Mouse (Mus musculus) hindbrain, embryonic 14.5 days (tissue): ENCODE results near the gene Lyg2. TPM values are rescaled to one million over a fixed set of nuclear protein-coding genes. Genes with fewer than 3 reads are reported as not detected.
A peak's percentile ranks its signal among the peaks of the same experiment; 100 is the strongest.

Source experiments
- ATAC-seq: fragments of 200-750 bp; cut with Nextera tagmentation; 2 replicates; pipeline ENCODE4 v1.8.0; 2017; ENCODE audit warnings: moderate number of reproducible peaks, mild to moderate bottlenecking, moderate TSS enrichment, moderate library complexity; ENCODE audit not compliant: low FRiP score
- DNase-seq: peaks from one replicate; pipeline ENCODE4 v3.0.0-alpha.2; 2015; ENCODE audit warnings: low spot score
- H3K27ac ChIP-seq: fragments of 300-500 bp; sonication (generic); 2 replicates; pipeline ENCODE4 v1.5.1; 2014; ENCODE audit warnings: mild to moderate bottlenecking, moderate library complexity
- H3K27me3 ChIP-seq: fragments of 300-500 bp; sonication (generic); 2 replicates; pipeline ENCODE4 v1.6.1; 2014; ENCODE audit warnings: mild to moderate bottlenecking, low read length, mixed read lengths; ENCODE audit not compliant: control insufficient read depth, insufficient read depth
- H3K36me3 ChIP-seq: fragments of 300-500 bp; sonication (generic); replicated peaks from 2 replicates; pipeline ENCODE4 v1.6.1; 2014; ENCODE audit not compliant: control insufficient read depth, insufficient read depth
- H3K4me1 ChIP-seq: fragments of 300-500 bp; sonication (generic); replicated peaks from 2 replicates; pipeline ENCODE4 v1.6.1; 2014; ENCODE audit warnings: antibody characterized with exemption, low read length, mixed read lengths; ENCODE audit not compliant: control insufficient read depth, insufficient read depth
- H3K4me2 ChIP-seq: fragments of 300-500 bp; sonication (generic); replicated peaks from 2 replicates; pipeline ENCODE4 v1.6.1; 2014; ENCODE audit warnings: mild to moderate bottlenecking, moderate library complexity
- H3K4me3 ChIP-seq: fragments of 300-500 bp; sonication (generic); replicated peaks from 2 replicates; pipeline ENCODE4 v1.5.1; 2014; ENCODE audit warnings: mild to moderate bottlenecking, low read length
- H3K9ac ChIP-seq: fragments of 300-500 bp; sonication (generic); 2 replicates; pipeline ENCODE4 v1.6.1; 2014
- H3K9me3 ChIP-seq: fragments of 300-500 bp; sonication (generic); 2 replicates; pipeline ENCODE4 v1.6.1; 2016; ENCODE audit warnings: low read length; ENCODE audit not compliant: control insufficient read depth
- WGBS: fragments of 180-500 bp; shearing (Covaris S2); extraction: QIAGEN DNeasy Blood & Tissue Kit; methylation state at CpG from one replicate; pipeline ENCODE4 v1.1.7; 2014; 5-methylcytosine and 5-hydroxymethylcytosine counted together
- polyA plus RNA-seq: library from polyadenylated mRNA; unstranded; fragments of >200 nt; fragmentation: Nextera tagmentation; extraction: Ambion mirVana; gene quantifications from 2 replicates; pipeline ENCODE4 v1.2.1, GENCODE M21; 2014

The Lyg2 gene
- polyA plus RNA-seq, result not detected in 2 replicates

GRCm38 (mm10) chr1:37916393-37916792 lies at the start of gene Lyg2:
Lyg2 (minus strand) TSS chr1:37916493.
- H3K4me3 ChIP-seq, result no peak within 1 kb of the TSS
- H3K27ac ChIP-seq, result no peak within 1 kb of the TSS
- H3K4me2 ChIP-seq, result no peak within 1 kb of the TSS
- ATAC-seq, result no peak
- DNase-seq, result no peak
- no peaks in the 10 kb centered on the region for H3K9me3 ChIP-seq
- H3K4me1 ChIP-seq, result no peaks in the 10 kb centered on the region
- no peaks in the 10 kb centered on the region for H3K27me3 ChIP-seq
- no peaks in the 10 kb centered on the region for H3K36me3 ChIP-seq
- no peak within 1 kb of the TSS for H3K9ac ChIP-seq
- 80% methylated on average over 5 of the region's 5 CpGs for WGBS

- no peak overlapping the region for H3K4me2 ChIP-seq
- no peaks in the 10 kb centered on the region for H3K27me3 ChIP-seq
- ATAC-seq (no peak), DNase-seq (no peak)
- 62% methylated on average over 10 of the region's 10 CpGs for WGBS
- no peak overlapping the region for H3K4me3 ChIP-seq
- H3K9ac ChIP-seq, result no peak overlapping the region
- H3K4me1 ChIP-seq, result no peaks in the 10 kb centered on the region
- H3K36me3 ChIP-seq, result no peaks in the 10 kb centered on the region
- H3K27ac ChIP-seq, result no peak overlapping the region
- H3K9me3 ChIP-seq, result no peaks in the 10 kb centered on the region
Measured at GRCm38 (mm10) chr1:37965571-37965970, 49.3 kb upstream of the Lyg2 start.

- ATAC-seq (no peak), DNase-seq (peak; percentile 39)
- Histone ChIP-seq H3K36me3 (no peaks in the 10 kb centered on the region), H3K4me3 (no peak overlapping the region), H3K9me3 (no peaks in the 10 kb centered on the region), H3K4me2 (no peak overlapping the region), H3K9ac (no peak overlapping the region), H3K27ac (no peak overlapping the region), H3K4me1 (no peaks in the 10 kb centered on the region), H3K27me3 (no peaks in the 10 kb centered on the region)
- 57% methylated on average over 5 of the region's 5 CpGs for WGBS
Measured at GRCm38 (mm10) chr1:37959486-37959885, 43.2 kb upstream of the Lyg2 start.

- no peak for DNase-seq
- Histone ChIP-seq H3K4me2 (no peak overlapping the region), H3K9ac (no peak overlapping the region), H3K4me3 (no peak overlapping the region), H3K36me3 (no peaks in the 10 kb centered on the region), H3K27ac (no peak overlapping the region), H3K4me1 (no peaks in the 10 kb centered on the region), H3K27me3 (no peaks in the 10 kb centered on the region), H3K9me3 (no peaks in the 10 kb centered on the region)
- WGBS, result 91% methylated on average over 2 of the region's 2 CpGs
- ATAC-seq, result no peak
Measured at GRCm38 (mm10) chr1:37958516-37958915, 42.2 kb upstream of the Lyg2 start.

- H3K27ac ChIP-seq, result no peak within 1 kb of the TSS
- no peaks in the 10 kb centered on the region for H3K27me3 ChIP-seq
- DNase-seq (no peak), ATAC-seq (no peak)
- no peak within 1 kb of the TSS for H3K9ac ChIP-seq
- H3K4me2 ChIP-seq, result no peak within 1 kb of the TSS
- H3K4me3 ChIP-seq, result no peak within 1 kb of the TSS
- no peaks in the 10 kb centered on the region for H3K4me1 ChIP-seq
- H3K36me3 ChIP-seq, result no peaks in the 10 kb centered on the region
- 93% methylated on average over 5 of the region's 5 CpGs for WGBS
- no peaks in the 10 kb centered on the region for H3K9me3 ChIP-seq
Measured at GRCm38 (mm10) chr1:37957659-37958058, 41.4 kb upstream of the Lyg2 start, which contains the start of gene Lyg1. Lyg1 (minus strand) TSS chr1:37957759.

GRCm38 (mm10) chr1:37956690-37957431 lies 40.6 kb upstream of the Lyg2 start:
- ATAC-seq, result no peak
- WGBS, result 34% methylated on average over 3 of the region's 3 CpGs
- no peaks in the 10 kb centered on the region for H3K4me1 ChIP-seq
- no peak overlapping the region for H3K27ac ChIP-seq
- H3K9ac ChIP-seq, result no peak overlapping the region
- H3K27me3 ChIP-seq, result no peaks in the 10 kb centered on the region
- no peak overlapping the region for H3K4me2 ChIP-seq
- no peaks in the 10 kb centered on the region for H3K36me3 ChIP-seq
- peak; percentile 68 for DNase-seq
- H3K4me3 ChIP-seq, result no peak overlapping the region
- H3K9me3 ChIP-seq, result no peaks in the 10 kb centered on the region

GRCm38 (mm10) chr1:37955251-37955650 lies 39.0 kb upstream of the Lyg2 start:
- 87% methylated on average over 2 of the region's 2 CpGs for WGBS
- Histone ChIP-seq H3K4me2 (no peak overlapping the region), H3K9ac (no peak overlapping the region), H3K4me3 (no peak overlapping the region), H3K36me3 (no peaks in the 10 kb centered on the region), H3K27ac (no peak overlapping the region), H3K27me3 (no peaks in the 10 kb centered on the region), H3K9me3 (no peaks in the 10 kb centered on the region), H3K4me1 (no peaks in the 10 kb centered on the region)
- no peak for ATAC-seq
- no peak for DNase-seq

GRCm38 (mm10) chr1:37954786-37955185 lies 38.5 kb upstream of the Lyg2 start:
- H3K27me3 ChIP-seq, result no peaks in the 10 kb centered on the region
- H3K36me3 ChIP-seq, result no peaks in the 10 kb centered on the region
- H3K9me3 ChIP-seq, result no peaks in the 10 kb centered on the region
- WGBS, result 88% methylated on average over 7 of the region's 7 CpGs
- no peak overlapping the region for H3K4me2 ChIP-seq
- DNase-seq (no peak), ATAC-seq (no peak)
- H3K27ac ChIP-seq, result no peak overlapping the region
- H3K4me3 ChIP-seq, result no peak overlapping the region
- H3K9ac ChIP-seq, result no peak overlapping the region
- no peaks in the 10 kb centered on the region for H3K4me1 ChIP-seq

- DNase-seq (no peak), ATAC-seq (no peak)
- Histone ChIP-seq H3K4me3 (no peak overlapping the region), H3K36me3 (no peaks in the 10 kb centered on the region), H3K4me1 (no peaks in the 10 kb centered on the region), H3K4me2 (no peak overlapping the region), H3K9me3 (no peaks in the 10 kb centered on the region), H3K27ac (no peak overlapping the region), H3K27me3 (no peaks in the 10 kb centered on the region), H3K9ac (no peak overlapping the region)
- 88% methylated on average over 2 of the region's 2 CpGs for WGBS
Measured at GRCm38 (mm10) chr1:37948906-37949305, 32.6 kb upstream of the Lyg2 start.

GRCm38 (mm10) chr1:37931806-37932205 lies 15.5 kb upstream of the Lyg2 start:
- H3K4me2 ChIP-seq, result no peak overlapping the region
- ATAC-seq, result no peak
- no peaks in the 10 kb centered on the region for H3K4me1 ChIP-seq
- H3K27me3 ChIP-seq, result no peaks in the 10 kb centered on the region
- 31% methylated on average over 3 of the region's 3 CpGs for WGBS
- H3K9ac ChIP-seq, result no peak overlapping the region
- no peak overlapping the region for H3K4me3 ChIP-seq
- H3K36me3 ChIP-seq, result no peaks in the 10 kb centered on the region
- DNase-seq, result no peak
- no peaks in the 10 kb centered on the region for H3K9me3 ChIP-seq
- H3K27ac ChIP-seq, result no peak overlapping the region
